Comparison of ENCODE assay signal across 12 mouse cellular contexts in genomic region chr7:144786571-144786970, GRCm38 (mm10). TPM values are rescaled to one million over a fixed set of nuclear protein-coding genes. Genes with fewer than 3 reads are reported as not detected.
DNase-seq lines count a peak whose midpoint lies in the region; ATAC-seq lines count a peak whose summit lies in the region.
"Had no signal": no experiment of that assay in that cellular context is flagged by ENCODE, and none has a peak within 500 bp of the region (broad histone marks: within the 10 kb centered on the region; RNA-seq: fewer than 3 reads in every experiment).

No protein-coding gene starts in this region.

- no peak overlapping the region for H3K4me3 ChIP-seq in heart, embryonic 14.5 days (ENCODE audit: control insufficient read depth in 1 of 2, insufficient read depth in 1 of 2, low read depth in 1 of 2, low read length in 2 of 2)
- H3K4me3 ChIP-seq in intestine, embryonic 16.5 days (ENCODE audit: low read length) = no peak overlapping the region
- no peak overlapping the region for H3K4me3 ChIP-seq in neural tube, embryonic 15.5 days (replicated peaks)

- DNase-seq in heart, adult 8-10 months (ENCODE audit: low spot score) = no peak
- peak; percentile 85 for DNase-seq in c-Kit-negative CD71-positive TER-119-positive erythroid progenitor cells, embryonic 14.5 days (ENCODE audit: low read depth, low spot score)
- no peak for DNase-seq in frontal cortex, postnatal 10 days (ENCODE audit: low spot score in 2 of 2)
- no peak for DNase-seq in embryo, embryonic 10.5 days (ENCODE audit: low spot score)
- DNase-seq: kidney, postnatal 4 days; thymus, adult 18-20 months had no signal

- H3K9ac ChIP-seq in heart, embryonic 14.5 days (ENCODE audit: low read length) = no peak overlapping the region
- H3K9ac ChIP-seq in intestine, embryonic 16.5 days (ENCODE audit: low read depth, low read length) = peak overlapping the region; percentile 41; the same call in 1 of the 2 replicates
- no peak overlapping the region for H3K9ac ChIP-seq in neural tube, embryonic 15.5 days (replicated peaks)
- H3K9ac ChIP-seq: hindbrain, embryonic 14.5 days had no signal

- peaks cover 22 to 27% of the 10 kb centered on the region in 2 experiments for H3K4me1 ChIP-seq in heart, embryonic 14.5 days (ENCODE audit: control insufficient read depth in 2 of 2, insufficient read depth in 2 of 2, low read length in 2 of 2)
- peaks cover 25% of the 10 kb centered on the region for H3K4me1 ChIP-seq in intestine, embryonic 16.5 days (ENCODE audit: control insufficient read depth, insufficient read depth, low read length)
- H3K4me1 ChIP-seq in neural tube, embryonic 15.5 days = no peaks in the 10 kb centered on the region

- H3K27ac ChIP-seq in heart, embryonic 14.5 days (replicated peaks in 1 of 2; ENCODE audit: control insufficient read depth in 1 of 2, insufficient read depth in 1 of 2, low read depth in 2 of 2, low read length in 2 of 2) = no peak overlapping the region
- H3K27ac ChIP-seq in intestine, embryonic 16.5 days (ENCODE audit: low read length) = no peak overlapping the region
- no peak overlapping the region for H3K27ac ChIP-seq in neural tube, embryonic 15.5 days (replicated peaks)
- H3K27ac ChIP-seq: hindbrain, embryonic 14.5 days; macrophage had no signal

- peak overlapping the region; percentile 13; the same call in 1 of the 2 replicates for H3K4me2 ChIP-seq in heart, embryonic 14.5 days (ENCODE audit: low read length)
- no peak overlapping the region for H3K4me2 ChIP-seq in intestine, embryonic 16.5 days (ENCODE audit: low read depth, low read length)
- H3K4me2 ChIP-seq in neural tube, embryonic 15.5 days = no peak overlapping the region
- H3K4me2 ChIP-seq: hindbrain, embryonic 14.5 days had no signal

- no peaks in the 10 kb centered on the region for H3K36me3 ChIP-seq in heart, embryonic 14.5 days (ENCODE audit: control insufficient read depth, insufficient read depth, low read length)
- no peaks in the 10 kb centered on the region for H3K36me3 ChIP-seq in intestine, embryonic 16.5 days (ENCODE audit: control insufficient read depth, insufficient read depth, low read length)
- H3K36me3 ChIP-seq in neural tube, embryonic 15.5 days = no peaks in the 10 kb centered on the region

- no peak for ATAC-seq in heart, embryonic 14.5 days (ENCODE audit: insufficient number of reproducible peaks, insufficient read depth, low FRiP score, low read depth)
- ATAC-seq in intestine, embryonic 16.5 days = peak; percentile 83
- peak; percentile 72 for ATAC-seq in megakaryocyte progenitor cell, adult 5-6 weeks (replicated peaks; ENCODE audit: poor library complexity)
- ATAC-seq in neural tube, embryonic 15.5 days (ENCODE audit: low FRiP score) = no peak

- H3K27me3 ChIP-seq in heart, embryonic 14.5 days (ENCODE audit: control insufficient read depth, insufficient read depth, low read length) = peaks cover 39% of the 10 kb centered on the region
- H3K27me3 ChIP-seq in intestine, embryonic 16.5 days (replicated peaks; ENCODE audit: control insufficient read depth, insufficient read depth, low read length) = no peaks in the 10 kb centered on the region
- H3K27me3 ChIP-seq in neural tube, embryonic 15.5 days (replicated peaks) = 0 out of 2 replicates have a peak, but pooled peaks cover 3% of the 10 kb centered on the region

- 10% methylated on average over 3 of the region's 3 CpGs for WGBS in heart, embryonic 14.5 days
- 33% methylated on average over 3 of the region's 3 CpGs for WGBS in intestine, embryonic 16.5 days
- WGBS in neural tube, embryonic 15.5 days = 74% methylated on average over 3 of the region's 3 CpGs

- no peaks in the 10 kb centered on the region for H3K9me3 ChIP-seq in heart, embryonic 14.5 days (ENCODE audit: control insufficient read depth, low read length)
- no peaks in the 10 kb centered on the region for H3K9me3 ChIP-seq in intestine, embryonic 16.5 days (ENCODE audit: control insufficient read depth, low read length)
- no peaks in the 10 kb centered on the region for H3K9me3 ChIP-seq in neural tube, embryonic 15.5 days (replicated peaks)

RNA-seq across cellular contexts. Expression of gene Ano1, which starts 34.8 kb away (rescaled TPM):
- 7.3 and 7.5 TPM in 2 replicates for polyA plus RNA-seq in heart, embryonic 14.5 days (2014; fragmentation: Nextera tagmentation; extraction: Ambion mirVana)
- total RNA-seq in heart, adult 8-10 months (2022) = 10 to 100 TPM in 3 of 4 experiments, 1 to 10 TPM in 1; 7.5 to 12.1 (median 11.7) TPM
- polyA plus RNA-seq in intestine, embryonic 16.5 days (2015; fragmentation: Nextera tagmentation; extraction: Ambion mirVana) = 19.9 and 20.3 TPM in 2 replicates
- not detected in 2 replicates for total RNA-seq in megakaryocyte progenitor cell, adult 5-6 weeks (2015)
- not detected in 2 replicates for total RNA-seq in megakaryocyte progenitor cell, adult 5-6 weeks (2017)
- 4.2 and 8.8 TPM in 2 replicates for polyA plus RNA-seq in neural tube, embryonic 15.5 days (2015; fragmentation: Nextera tagmentation; extraction: Ambion mirVana)
- polyA plus RNA-seq: macrophage had no signal

RNA-seq across cellular contexts. Expression of gene Fgf3, which starts 51.3 kb away (rescaled TPM):
- polyA plus RNA-seq in heart, embryonic 14.5 days (2014; fragmentation: Nextera tagmentation; extraction: Ambion mirVana) = not detected in 2 replicates
- not detected for total RNA-seq in heart, adult 8-10 months (2022)
- polyA plus RNA-seq in intestine, embryonic 16.5 days (2015; fragmentation: Nextera tagmentation; extraction: Ambion mirVana) = not detected in 2 replicates
- 1.0 and 2.1 TPM in 2 replicates for total RNA-seq in megakaryocyte progenitor cell, adult 5-6 weeks (2015)
- 0.37 and 1.4 TPM in 2 replicates for total RNA-seq in megakaryocyte progenitor cell, adult 5-6 weeks (2017)
- polyA plus RNA-seq in neural tube, embryonic 15.5 days (2015; fragmentation: Nextera tagmentation; extraction: Ambion mirVana) = 0.28 and 1.2 TPM in 2 replicates
- polyA plus RNA-seq: macrophage had no signal

Comparison
In these comparisons a context has a peak if more than half of its experiments do, and no peak if none do; other contexts are left out.
1. ATAC-seq: peak in intestine, embryonic 16.5 days (single experiment) and megakaryocyte progenitor cell, adult 5-6 weeks (single experiment); none in heart, embryonic 14.5 days (single experiment) and neural tube, embryonic 15.5 days (single experiment).